Mouse (Mus musculus): ENCODE measurements at regions not wholly inside any gene's neighbourhood (a gene's known extent, or its start where the extent isn't known, plus 50 kb on each side); places are given as distances from the start of the nearest gene placed in this dataset.
A peak's percentile ranks its signal among the peaks of the same experiment; 100 is the strongest.

- no peaks in the 10 kb centered on the region for H3K36me3 ChIP-seq (replicated peaks)
- no peak for DNase-seq (ENCODE audit: low spot score)
Measured at GRCm38 (mm10) chr12:48929035-48929434, 453.4 kb upstream of the Foxg1 start.

GRCm38 (mm10) chr12:48946505-48946904, 436.0 kb upstream of the Foxg1 start:
- no peaks in the 10 kb centered on the region; the same call in 1 of the 2 replicates for H3K4me1 ChIP-seq (ENCODE audit: insufficient read depth, low read depth, low read length)
- DNase-seq (ENCODE audit: low spot score) (no peak), ATAC-seq (ENCODE audit: extremely low read depth, insufficient number of reproducible peaks, low FRiP score, poor library complexity, severe bottlenecking) (no peak)
- TF ChIP-seq CTCF (IDR thresholded peaks at IDR 0.05; ENCODE audit: low read depth, low read length) = peak; percentile 20; the same call in 1 of the 2 replicates
- TF ChIP-seq GATA2 (IDR thresholded peaks at IDR 0.05; ENCODE audit: borderline replicate concordance, low read depth, low read length) = no peak
- no peak overlapping the region for H3K4me3 ChIP-seq (ENCODE audit: low read depth, low read length)
- H3K36me3 ChIP-seq (replicated peaks) = no peaks in the 10 kb centered on the region
- no peaks in the 10 kb centered on the region for H3K27me3 ChIP-seq (ENCODE audit: insufficient read depth, low read length)
- H3K9me3 ChIP-seq (replicated peaks) = no peaks in the 10 kb centered on the region

More at GRCm38 (mm10) chr12:48929035-48929434, 453.4 kb upstream of the Foxg1 start:
- Histone ChIP-seq H3K4me3 (ENCODE audit: low read depth, low read length) (no peak overlapping the region), H3K4me1 (ENCODE audit: insufficient read depth, low read depth, low read length) (no peaks in the 10 kb centered on the region), H3K9me3 (replicated peaks) (0 out of 2 replicates have a peak, but pooled peaks cover 3% of the 10 kb centered on the region), H3K27me3 (ENCODE audit: insufficient read depth, low read length) (no peaks in the 10 kb centered on the region)
- no peak for ATAC-seq (ENCODE audit: extremely low read depth, insufficient number of reproducible peaks, low FRiP score, poor library complexity, severe bottlenecking)
- TF ChIP-seq GATA2 (IDR thresholded peaks at IDR 0.05; ENCODE audit: borderline replicate concordance, low read depth, low read length) = no peak
- no peak for TF ChIP-seq CTCF (IDR thresholded peaks at IDR 0.05; ENCODE audit: low read depth, low read length)
- no peak for TF ChIP-seq POLR2AphosphoS5 (IDR thresholded peaks at IDR 0.05; ENCODE audit: insufficient replicate concordance, low read depth, low read length)
- TF ChIP-seq TAL1 (conservative IDR thresholded peaks at IDR 0.05; ENCODE audit: low read depth, low read length) = no peak
- TF ChIP-seq GATA1 (IDR thresholded peaks at IDR 0.05; ENCODE audit: borderline replicate concordance, low read length) = no peak

GRCm38 (mm10) chr12:48959289-48960005, 423.0 kb upstream of the Foxg1 start:
- Histone ChIP-seq H3K36me3 (replicated peaks) (no peaks in the 10 kb centered on the region), H3K27me3 (ENCODE audit: insufficient read depth, low read length) (no peaks in the 10 kb centered on the region), H3K4me3 (ENCODE audit: low read depth, low read length) (no peak overlapping the region), H3K9me3 (replicated peaks) (no peaks in the 10 kb centered on the region), H3K4me1 (ENCODE audit: insufficient read depth, low read depth, low read length) (peaks cover 16% of the 10 kb centered on the region)
- TF ChIP-seq GATA1 (IDR thresholded peaks at IDR 0.05; ENCODE audit: borderline replicate concordance, low read length) (no peak), POLR2AphosphoS5 (IDR thresholded peaks at IDR 0.05; ENCODE audit: insufficient replicate concordance, low read depth, low read length) (no peak), TAL1 (conservative IDR thresholded peaks at IDR 0.05; ENCODE audit: low read depth, low read length) (no peak), GATA2 (IDR thresholded peaks at IDR 0.05; ENCODE audit: borderline replicate concordance, low read depth, low read length) (no peak), CTCF (IDR thresholded peaks at IDR 0.05; ENCODE audit: low read depth, low read length) (no peak)
- ATAC-seq (ENCODE audit: extremely low read depth, insufficient number of reproducible peaks, low FRiP score, poor library complexity, severe bottlenecking) = no peak
- DNase-seq (ENCODE audit: low spot score) = no peak

- ATAC-seq (ENCODE audit: extremely low read depth, insufficient number of reproducible peaks, low FRiP score, poor library complexity, severe bottlenecking) (no peak), DNase-seq (ENCODE audit: low spot score) (no peak)
- no peak overlapping the region for H3K4me3 ChIP-seq (ENCODE audit: low read depth, low read length)
- no peaks in the 10 kb centered on the region for H3K36me3 ChIP-seq (replicated peaks)
- H3K27me3 ChIP-seq (ENCODE audit: insufficient read depth, low read length) = no peaks in the 10 kb centered on the region
- TF ChIP-seq TAL1 (conservative IDR thresholded peaks at IDR 0.05; ENCODE audit: low read depth, low read length) (no peak), GATA2 (IDR thresholded peaks at IDR 0.05; ENCODE audit: borderline replicate concordance, low read depth, low read length) (no peak)
- H3K4me1 ChIP-seq (ENCODE audit: insufficient read depth, low read depth, low read length) = peaks cover 16% of the 10 kb centered on the region
- no peaks in the 10 kb centered on the region for H3K9me3 ChIP-seq (replicated peaks)
Measured at GRCm38 (mm10) chr12:48960056-48960455, 422.4 kb upstream of the Foxg1 start.

GRCm38 (mm10) chr12:48963451-48963850, 419.0 kb upstream of the Foxg1 start:
- TF ChIP-seq POLR2AphosphoS5 (IDR thresholded peaks at IDR 0.05; ENCODE audit: insufficient replicate concordance, low read depth, low read length) (no peak), TAL1 (conservative IDR thresholded peaks at IDR 0.05; ENCODE audit: low read depth, low read length) (no peak), CTCF (IDR thresholded peaks at IDR 0.05; ENCODE audit: low read depth, low read length) (no peak), GATA2 (IDR thresholded peaks at IDR 0.05; ENCODE audit: borderline replicate concordance, low read depth, low read length) (no peak), GATA1 (IDR thresholded peaks at IDR 0.05; ENCODE audit: borderline replicate concordance, low read length) (no peak)
- no peak overlapping the region for H3K4me3 ChIP-seq (ENCODE audit: low read depth, low read length)
- peaks cover 16% of the 10 kb centered on the region for H3K4me1 ChIP-seq (ENCODE audit: insufficient read depth, low read depth, low read length)
- peak; percentile 68 for ATAC-seq (ENCODE audit: extremely low read depth, insufficient number of reproducible peaks, low FRiP score, poor library complexity, severe bottlenecking)
- no peaks in the 10 kb centered on the region for H3K27me3 ChIP-seq (ENCODE audit: insufficient read depth, low read length)
- no peak for DNase-seq (ENCODE audit: low spot score)
- H3K9me3 ChIP-seq (replicated peaks) = no peaks in the 10 kb centered on the region
- H3K36me3 ChIP-seq (replicated peaks) = no peaks in the 10 kb centered on the region

Measured in G1E (cell line).